Mouse (Mus musculus) bone marrow macrophage, adult 2 months (primary cell): ENCODE results near the gene En2.

Source experiments
- CTCF ChIP-seq: IDR thresholded peaks from 2 replicates; pipeline ENCODE4 v1.5.1; 2012; ENCODE audit warnings: low read depth, mild to moderate bottlenecking, low read length, moderate library complexity
- POLR2A ChIP-seq: IDR thresholded peaks from 2 replicates; pipeline ENCODE4 v1.6.1; 2012; ENCODE audit warnings: mild to moderate bottlenecking, low read depth, low read length, borderline replicate concordance

DNA sequence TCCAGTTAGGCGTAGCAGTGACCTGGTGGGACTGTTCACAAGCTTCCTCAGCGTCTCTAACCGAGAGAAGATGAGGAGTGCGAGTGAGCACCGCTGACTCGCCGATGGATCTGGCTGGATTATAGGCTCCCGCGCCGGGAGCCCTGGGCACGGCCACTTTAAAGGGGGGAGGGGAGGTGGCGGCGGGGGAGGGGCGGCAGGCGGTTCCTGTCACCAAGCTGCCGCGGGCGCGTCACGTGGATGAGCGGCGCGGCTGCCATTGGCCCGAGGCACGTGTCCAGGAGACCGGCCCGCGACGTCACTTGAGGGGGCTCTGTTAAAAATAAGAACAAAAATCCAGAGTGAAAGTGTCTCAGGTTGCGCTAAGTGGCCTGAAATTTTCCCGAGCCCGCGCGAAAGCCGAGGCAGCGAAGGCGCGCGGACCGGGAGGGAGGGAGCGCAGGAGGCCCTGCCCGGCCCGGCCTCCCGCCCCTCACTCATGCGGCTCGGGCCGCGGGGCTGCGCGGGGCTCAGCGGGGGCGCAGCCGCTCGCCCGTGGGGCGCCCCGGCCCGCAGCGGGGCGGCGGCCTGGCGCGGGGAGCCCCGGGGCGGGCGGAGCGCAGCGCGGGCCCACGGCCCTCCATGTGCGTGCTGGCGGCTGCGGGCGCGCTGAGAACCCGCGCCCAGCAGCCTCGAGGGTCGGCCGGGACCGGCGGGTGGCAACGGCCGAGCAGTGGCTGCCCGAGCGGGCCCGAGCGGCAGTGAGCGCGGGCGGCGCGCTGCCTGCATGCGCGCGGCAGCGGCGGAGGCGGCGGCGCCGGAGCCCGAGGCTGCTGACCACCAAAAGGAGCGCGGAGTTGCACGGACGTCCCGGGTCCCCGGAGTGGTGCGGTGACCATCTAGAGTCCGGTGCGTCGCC lies at the start of gene En2:
- no peak for TF ChIP-seq POLR2A
- no peak for TF ChIP-seq CTCF
